Mouse (Mus musculus) cortical plate, adult 2 months (tissue): ENCODE results near the gene Iqub. TPM values are rescaled to one million over a fixed set of nuclear protein-coding genes. Genes with fewer than 3 reads are reported as not detected.

Source experiments
- H3K27ac ChIP-seq: fragments of 200-500 bp; 2 replicates; pipeline ENCODE4 v1.5.1; 2012; ENCODE audit warnings: low read length, control low read depth, inconsistent platforms; ENCODE audit not compliant: insufficient read depth
- H3K4me1 ChIP-seq: fragments of 200-500 bp; 2 replicates; pipeline ENCODE4 v1.6.1; 2011; ENCODE audit warnings: low read length; ENCODE audit not compliant: control insufficient read depth, insufficient read depth
- H3K4me3 ChIP-seq: fragments of 200-500 bp; 2 replicates; pipeline ENCODE4 v1.5.1; 2011; ENCODE audit warnings: mild to moderate bottlenecking, low read length, control low read depth; ENCODE audit not compliant: insufficient read depth
- CTCF ChIP-seq: fragments of 200-500 bp; IDR thresholded peaks from 2 replicates; pipeline ENCODE4 v1.5.1; 2011; ENCODE audit warnings: mild to moderate bottlenecking, control low read depth, low read length; ENCODE audit not compliant: insufficient read depth; ENCODE audit errors: extremely low read depth
- POLR2A ChIP-seq: fragments of 200-500 bp; IDR thresholded peaks from 2 replicates; pipeline ENCODE4 v1.6.1; 2011; ENCODE audit warnings: mild to moderate bottlenecking, low read length, control low read depth; ENCODE audit not compliant: insufficient read depth; ENCODE audit errors: extremely low read depth
- polyA plus RNA-seq: library from polyadenylated mRNA; depleted of rRNA; stranded (reverse); fragments of >200 nt; gene quantifications from 2 replicates; pipeline ENCODE4 v1.2.3, GENCODE M21; 2012

Iqub gene
- polyA plus RNA-seq, 1 experiment: 0.98 TPM

GRCm38 (mm10) chr6:24490341-24490740 is 24.5 kb downstream of the Iqub start:
- no peaks in the 10 kb centered on the region for H3K4me1 ChIP-seq
- H3K27ac ChIP-seq: no peak overlapping the region
- H3K4me3 ChIP-seq: no peak overlapping the region
- no peak for TF ChIP-seq CTCF
- no peak for TF ChIP-seq POLR2A

GRCm38 (mm10) chr6:24486530-24486929 is 28.3 kb downstream of the Iqub start:
- H3K4me3 ChIP-seq: no peak overlapping the region
- H3K4me1 ChIP-seq: no peaks in the 10 kb centered on the region
- no peak overlapping the region for H3K27ac ChIP-seq
- TF ChIP-seq CTCF: no peak
- no peak for TF ChIP-seq POLR2A

GRCm38 (mm10) chr6:24470571-24471132 is 44.2 kb downstream of the Iqub start:
- H3K4me3 ChIP-seq: no peak overlapping the region
- TF ChIP-seq POLR2A (no peak), CTCF (no peak)

GRCm38 (mm10) chr6:24470135-24470534 is 44.7 kb downstream of the Iqub start:
- no peak overlapping the region for H3K4me3 ChIP-seq
- TF ChIP-seq POLR2A: no peak
- no peak for TF ChIP-seq CTCF
- H3K27ac ChIP-seq: peak overlapping the region; percentile 21; the same call in 1 of the 2 replicates
- H3K4me1 ChIP-seq: no peaks in the 10 kb centered on the region

More at GRCm38 (mm10) chr6:24470571-24471132, 44.2 kb downstream of the Iqub start:
- H3K4me1 ChIP-seq: no peaks in the 10 kb centered on the region
- peak overlapping the region; percentile 83 for H3K27ac ChIP-seq

- TF ChIP-seq CTCF: peak; percentile 79
- no peak for TF ChIP-seq POLR2A
- Histone ChIP-seq H3K27ac (no peak overlapping the region), H3K4me1 (no peaks in the 10 kb centered on the region), H3K4me3 (no peak overlapping the region)
Measured at GRCm38 (mm10) chr6:24456097-24456496, 58.8 kb downstream of the Iqub start.

- no peak overlapping the region for H3K27ac ChIP-seq
- TF ChIP-seq CTCF (no peak), POLR2A (no peak)
- H3K4me3 ChIP-seq: no peak overlapping the region
- H3K4me1 ChIP-seq: no peaks in the 10 kb centered on the region
Measured at GRCm38 (mm10) chr6:24451026-24451821, 63.6 kb downstream of the Iqub start.

- TF ChIP-seq CTCF (no peak), POLR2A (no peak)
- Histone ChIP-seq H3K4me3 (no peak overlapping the region), H3K27ac (no peak overlapping the region), H3K4me1 (no peaks in the 10 kb centered on the region)
Measured at GRCm38 (mm10) chr6:24450241-24450640, 64.6 kb downstream of the Iqub start.

GRCm38 (mm10) chr6:24416056-24416455 is 98.8 kb downstream of the Iqub start:
- H3K4me3 ChIP-seq: no peak overlapping the region
- H3K4me1 ChIP-seq: peaks cover 2% of the 10 kb centered on the region
- TF ChIP-seq POLR2A (no peak), CTCF (no peak)
- peak overlapping the region; percentile 28; the same call in 1 of the 2 replicates for H3K27ac ChIP-seq

- no peak overlapping the region for H3K27ac ChIP-seq
- no peak overlapping the region for H3K4me3 ChIP-seq
- no peak for TF ChIP-seq POLR2A
- no peak for TF ChIP-seq CTCF
Measured at GRCm38 (mm10) chr6:24415500-24415899, 99.4 kb downstream of the Iqub start.

More at GRCm38 (mm10) chr6:24415500-24415899, 99.4 kb downstream of the Iqub start:
- peaks cover 2% of the 10 kb centered on the region for H3K4me1 ChIP-seq
